Mouse (Mus musculus) left cerebral cortex, adult 8-10 months (tissue): ENCODE results near the gene Tmod4. TPM values are rescaled to one million over a fixed set of nuclear protein-coding genes. Genes with fewer than 3 reads are reported as not detected.

Experiments used
- DNase-seq, 2 experiments: peaks; one replicate each; pipeline ENCODE4 v3.0.0; 2022; ENCODE audit warnings: low spot score in 2 of 2
- microRNA-seq, 2 experiments: library from miRNA; unstranded; fragments of <30 nt; microRNA quantifications; one replicate each; pipeline ENCODE4 v1.2.0; 2022
- total RNA-seq, 4 experiments: library from RNA; stranded (reverse); gene quantifications; 2 replicates each; pipeline ENCODE4 v1.2.4; 2022

The Tmod4 gene
- total RNA-seq, 4 experiments from 2014 or later, result 0.51 to 0.62 TPM; not detected in 2

DNA sequence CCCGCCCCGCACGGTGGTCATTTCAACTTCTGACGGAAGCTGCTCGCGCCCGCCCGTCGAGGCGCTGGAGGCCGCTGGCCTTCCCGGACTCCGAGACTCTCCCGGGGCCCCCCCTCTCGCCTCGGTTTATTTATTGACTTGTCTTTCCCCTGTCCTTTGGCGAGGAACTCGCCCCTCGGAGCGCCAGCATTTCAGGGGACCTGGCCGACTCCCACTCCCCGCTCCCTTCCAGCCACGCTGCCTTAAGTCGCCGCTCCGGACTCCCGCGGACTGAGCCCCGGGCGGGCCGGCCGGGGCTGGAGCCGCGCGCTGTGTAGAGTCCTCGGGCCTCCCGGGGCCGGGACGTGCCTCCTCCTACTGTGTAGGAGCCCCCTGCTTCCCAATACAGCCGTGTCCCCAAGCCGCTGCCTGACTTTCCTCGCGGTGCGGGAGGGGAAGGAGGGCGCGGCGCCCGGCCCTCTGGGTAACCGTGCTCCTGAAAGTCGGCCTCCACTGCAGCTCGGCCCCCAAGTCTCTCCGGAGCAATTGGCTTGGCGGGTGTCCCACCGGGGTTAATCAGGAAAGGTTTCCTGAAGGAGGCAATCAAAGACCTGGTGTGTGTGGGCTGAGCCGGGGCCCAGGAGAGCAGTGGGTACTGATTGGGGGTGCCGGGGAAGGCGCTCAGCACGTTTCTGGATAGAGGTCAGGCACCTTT is 49.1 kb downstream of the Tmod4 start:
- DNase-seq, result no peak

- peak in 1 of 2 experiments; percentile 70 for DNase-seq
Observed at GRCm38 (mm10) chr3:95174011-95174592, 49.8 kb downstream of the Tmod4 start.

DNA sequence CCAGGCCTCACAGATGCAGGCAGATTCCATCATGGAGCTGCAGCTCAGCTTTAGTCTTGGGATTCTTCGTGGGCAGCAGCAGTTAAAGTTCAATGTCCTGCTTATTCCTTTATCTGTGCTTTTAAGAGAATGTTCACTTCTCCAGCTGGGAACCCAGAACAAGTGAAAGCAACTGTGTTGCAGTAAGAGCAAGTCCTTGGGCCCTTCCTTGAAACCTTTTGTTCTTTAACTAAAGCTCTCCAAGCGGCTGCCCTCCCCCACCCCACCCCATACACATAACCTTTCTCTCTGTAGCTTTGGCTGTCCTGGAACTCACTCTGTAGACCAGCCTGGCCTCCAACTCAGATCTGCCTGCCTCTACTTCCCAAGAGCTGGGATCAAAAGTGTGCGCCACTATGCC is 52.2 kb downstream of the Tmod4 start:
- no peak for DNase-seq

- DNase-seq, result no peak
Observed at GRCm38 (mm10) chr3:95177583-95177982, 53.3 kb downstream of the Tmod4 start.

Small RNA genes within 50 kb of the gene (microRNA-seq; reads per million reads assigned to microRNA genes)
- 0 reads per million in 2 experiments for gene Mir8099-1

Other genes with a start within 250 kb of the Tmod4 start
- gene Psmb4, start 237.5 kb upstream of the Tmod4 start, total RNA-seq, result 100 to 1,000 TPM; 239 to 284 (median 263) TPM
- 10 to 100 TPM; 10.2 to 12.8 (median 11.4) TPM for gene Selenbp1, start 191.4 kb upstream of the Tmod4 start, total RNA-seq
- 10 to 100 TPM; 25.3 to 30.5 (median 27.1) TPM for gene Rfx5, start 170.4 kb upstream of the Tmod4 start, total RNA-seq
- 10 to 100 TPM; 54.8 to 65.9 (median 59.6) TPM for gene Pi4kb, start 149.7 kb upstream of the Tmod4 start, total RNA-seq
- gene Zfp687, start 109.0 kb upstream of the Tmod4 start, total RNA-seq, result 10 to 100 TPM; 33.2 to 36.0 (median 35.2) TPM
- gene Psmd4, start 81.9 kb upstream of the Tmod4 start, total RNA-seq, result 100 to 1,000 TPM; 153 to 167 (median 156) TPM
- gene Pip5k1a, start 17.5 kb upstream of the Tmod4 start, total RNA-seq, result 10 to 100 TPM; 49.9 to 53.7 (median 51.0) TPM
- 10 to 100 TPM; 42.8 to 48.3 (median 43.1) TPM for gene Vps72, start 13.5 kb upstream of the Tmod4 start, total RNA-seq
- 10 to 100 TPM; 49.3 to 55.8 (median 50.5) TPM for gene Scnm1, start 9.5 kb downstream of the Tmod4 start, total RNA-seq
- 10 to 100 TPM; 12.8 to 17.7 (median 15.5) TPM for gene Lysmd1, start 9.6 kb downstream of the Tmod4 start, total RNA-seq
- 1 to 10 TPM; 2.3 to 6.7 (median 4.3) TPM for gene Tnfaip8l2, start 17.9 kb downstream of the Tmod4 start, total RNA-seq
- gene Sema6c, start 36.0 kb downstream of the Tmod4 start, total RNA-seq, result 10 to 100 TPM; 22.8 to 27.3 (median 24.9) TPM
- 10 to 100 TPM; 10.4 to 12.5 (median 12.1) TPM for gene Gabpb2, start 93.4 kb downstream of the Tmod4 start, total RNA-seq
- 10 to 100 TPM; 63.5 to 76.2 (median 69.3) TPM for gene Cdc42se1, start 104.3 kb downstream of the Tmod4 start, total RNA-seq
- gene Mllt11, start 107.7 kb downstream of the Tmod4 start, total RNA-seq, result 100 to 1,000 TPM; 280 to 293 (median 288) TPM
- gene Gm128, start 117.1 kb downstream of the Tmod4 start, total RNA-seq, result under 1 TPM; 0.24 to 0.67 (median 0.41) TPM
- gene Bnipl, start 126.7 kb downstream of the Tmod4 start, total RNA-seq, result under 1 TPM in 3 of 4 experiments, not detected in 1; 0.37 to 0.72 (median 0.67) TPM
- gene Mindy1, start 156.9 kb downstream of the Tmod4 start, total RNA-seq, result 10 to 100 TPM; 20.7 to 24.3 (median 22.4) TPM
- gene Prune1, start 157.6 kb downstream of the Tmod4 start, total RNA-seq, result 10 to 100 TPM; 24.0 to 27.2 (median 25.2) TPM
- gene Anxa9, start 182.7 kb downstream of the Tmod4 start, total RNA-seq, result 1 to 10 TPM in 2 of 4 experiments, under 1 TPM in 2; 0.33 to 1.6 (median 0.93) TPM
- 10 to 100 TPM; 51.9 to 63.7 (median 56.1) TPM for gene Cers2, start 190.3 kb downstream of the Tmod4 start, total RNA-seq
- 10 to 100 TPM; 31.6 to 36.9 (median 34.8) TPM for gene Setdb1, start 232.7 kb downstream of the Tmod4 start, total RNA-seq